Mouse (Mus musculus): ENCODE data around the gene Gm572. TPM values are rescaled to one million over a fixed set of nuclear protein-coding genes. Genes with fewer than 3 reads are reported as not detected.
A peak's percentile ranks its signal among the peaks of the same experiment; 100 is the strongest.

Gm572 gene
- polyA plus RNA-seq, 1 experiment from 2014 or later, result not detected

DNA sequence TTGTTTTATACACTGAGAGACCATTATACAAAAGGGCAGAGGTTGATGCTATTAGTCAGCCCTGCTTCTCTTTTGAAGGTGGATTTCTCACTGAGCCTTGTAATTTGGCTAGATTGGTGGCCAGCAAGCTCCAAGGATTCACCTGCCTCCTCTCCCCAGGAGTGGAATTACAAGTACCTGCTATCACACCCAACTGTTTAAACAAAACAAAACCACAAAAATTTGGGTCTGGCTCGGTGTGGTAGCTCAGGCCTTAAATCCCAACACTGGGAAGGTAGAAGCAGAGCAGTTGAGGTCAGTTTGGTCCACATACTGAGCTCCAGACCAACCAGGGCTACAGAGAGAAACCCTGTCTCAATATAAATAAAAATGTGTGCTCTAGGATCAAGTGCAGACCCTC is 23.3 kb upstream of the Gm572 start:
- Histone ChIP-seq H3K4me1 (ENCODE audit: control insufficient read depth, insufficient read depth, low read length) (peaks cover 1% of the 10 kb centered on the region; the same call in 1 of the 2 replicates), H3K4me2 (ENCODE audit: low read depth) (no peak overlapping the region), H3K27me3 (ENCODE audit: control insufficient read depth, insufficient read depth, low read length) (no peaks in the 10 kb centered on the region), H3K4me3 (ENCODE audit: low read depth, low read length) (no peak overlapping the region), H3K36me3 (ENCODE audit: control insufficient read depth, insufficient read depth, low read length) (peaks cover 40% of the 10 kb centered on the region), H3K9me3 (ENCODE audit: control insufficient read depth, low read length) (no peaks in the 10 kb centered on the region), H3K9ac (ENCODE audit: low read length) (no peak overlapping the region), H3K27ac (ENCODE audit: low read depth, low read length) (no peak overlapping the region)
- DNase-seq (ENCODE audit: low spot score) (no peak), ATAC-seq (ENCODE audit: insufficient read depth, low FRiP score, low TSS enrichment) (no peak)
- WGBS, result 81% methylated on average over 1 of the region's 1 CpGs

DNA sequence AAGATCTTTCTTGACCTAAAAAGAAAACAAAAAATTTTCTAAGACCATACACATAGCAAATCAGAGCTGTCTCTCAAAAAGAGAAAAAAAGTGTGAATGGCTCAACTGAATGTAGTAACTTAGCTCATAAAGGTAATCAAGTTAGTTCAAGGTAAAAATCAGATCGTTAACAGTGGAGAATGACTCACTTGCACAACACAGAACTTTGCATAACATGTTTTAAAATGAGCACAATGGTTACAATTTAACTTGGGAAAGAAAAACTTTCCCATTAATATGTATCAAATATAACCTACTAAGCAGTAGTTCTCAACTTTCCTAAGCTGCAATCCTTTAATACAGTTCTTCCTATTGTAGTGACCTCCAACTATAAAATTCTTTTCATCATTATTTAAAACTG is 22.4 kb upstream of the Gm572 start:
- Histone ChIP-seq H3K4me3 (ENCODE audit: low read depth, low read length) (no peak overlapping the region), H3K9me3 (ENCODE audit: control insufficient read depth, low read length) (no peaks in the 10 kb centered on the region), H3K4me1 (ENCODE audit: control insufficient read depth, insufficient read depth, low read length) (peaks cover 5% of the 10 kb centered on the region; the same call in 1 of the 2 replicates), H3K9ac (ENCODE audit: low read length) (no peak overlapping the region), H3K27ac (ENCODE audit: low read depth, low read length) (no peak overlapping the region), H3K27me3 (ENCODE audit: control insufficient read depth, insufficient read depth, low read length) (no peaks in the 10 kb centered on the region), H3K4me2 (ENCODE audit: low read depth) (no peak overlapping the region), H3K36me3 (ENCODE audit: control insufficient read depth, insufficient read depth, low read length) (peaks cover 41% of the 10 kb centered on the region)
- WGBS, result 91% methylated on average over 1 of the region's 1 CpGs
- DNase-seq (ENCODE audit: low spot score) (no peak), ATAC-seq (ENCODE audit: insufficient read depth, low FRiP score, low TSS enrichment) (no peak)

DNA sequence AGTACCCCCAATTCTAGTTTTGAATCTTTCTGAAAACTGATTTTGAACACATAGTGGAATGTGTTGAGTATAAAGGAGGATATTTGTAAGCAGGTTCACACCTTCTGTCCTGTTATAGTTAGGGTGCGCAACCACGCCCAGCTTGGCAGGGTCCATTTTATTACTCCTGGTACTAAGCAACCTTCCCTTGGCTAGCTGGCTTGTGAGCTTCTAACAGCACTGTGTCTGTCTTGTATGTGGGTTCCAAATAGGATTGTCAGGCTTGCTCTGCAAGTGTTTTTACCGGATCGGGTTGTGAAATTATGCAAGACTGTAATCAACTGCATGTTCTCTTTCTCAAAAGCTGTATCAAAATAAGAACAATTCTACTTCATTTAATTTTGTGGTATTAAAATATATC is 20.6 kb upstream of the Gm572 start:
- DNase-seq (ENCODE audit: low spot score) (no peak), ATAC-seq (ENCODE audit: insufficient read depth, low FRiP score, low TSS enrichment) (no peak)
- H3K36me3 ChIP-seq (ENCODE audit: control insufficient read depth, insufficient read depth, low read length), result peaks cover 38% of the 10 kb centered on the region
- WGBS, result 94% methylated on average over 4 of the region's 4 CpGs
- no peak overlapping the region for H3K27ac ChIP-seq (ENCODE audit: low read depth, low read length)
- H3K9me3 ChIP-seq (ENCODE audit: control insufficient read depth, low read length), result no peaks in the 10 kb centered on the region
- no peak overlapping the region for H3K4me2 ChIP-seq (ENCODE audit: low read depth)
- H3K4me1 ChIP-seq (ENCODE audit: control insufficient read depth, insufficient read depth, low read length), result peaks cover 8% of the 10 kb centered on the region; the same call in 1 of the 2 replicates
- H3K9ac ChIP-seq (ENCODE audit: low read length), result no peak overlapping the region
- no peaks in the 10 kb centered on the region for H3K27me3 ChIP-seq (ENCODE audit: control insufficient read depth, insufficient read depth, low read length)
- no peak overlapping the region for H3K4me3 ChIP-seq (ENCODE audit: low read depth, low read length)

DNA sequence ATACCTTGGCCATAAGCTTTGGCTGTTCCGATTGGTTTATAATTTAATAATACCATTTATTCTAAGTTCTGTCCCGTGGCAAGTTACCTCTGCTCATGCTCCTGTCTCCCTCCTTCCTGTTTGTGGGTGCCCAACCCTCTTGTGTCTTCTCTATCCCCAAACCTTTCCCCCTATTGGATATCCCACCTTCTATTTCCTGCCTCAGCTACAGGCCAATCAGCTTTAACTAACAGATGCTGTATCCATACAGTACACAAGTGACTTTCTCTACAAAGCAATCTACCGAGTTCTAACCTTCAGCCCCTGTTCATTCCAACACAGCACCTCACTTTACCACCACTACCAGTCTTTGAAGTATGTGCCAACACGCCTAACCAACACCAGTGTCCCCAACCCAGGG is 19.5 kb upstream of the Gm572 start:
- Histone ChIP-seq H3K9me3 (ENCODE audit: control insufficient read depth, low read length) (no peaks in the 10 kb centered on the region), H3K4me1 (ENCODE audit: control insufficient read depth, insufficient read depth, low read length) (peaks cover 8% of the 10 kb centered on the region; the same call in 1 of the 2 replicates), H3K9ac (ENCODE audit: low read length) (no peak overlapping the region), H3K27ac (ENCODE audit: low read depth, low read length) (no peak overlapping the region), H3K36me3 (ENCODE audit: control insufficient read depth, insufficient read depth, low read length) (peaks cover 38% of the 10 kb centered on the region), H3K4me3 (ENCODE audit: low read depth, low read length) (no peak overlapping the region), H3K27me3 (ENCODE audit: control insufficient read depth, insufficient read depth, low read length) (no peaks in the 10 kb centered on the region), H3K4me2 (ENCODE audit: low read depth) (no peak overlapping the region)
- DNase-seq (ENCODE audit: low spot score), result no peak
- WGBS, result 88% methylated on average over 4 of the region's 4 CpGs
- ATAC-seq (ENCODE audit: insufficient read depth, low FRiP score, low TSS enrichment), result no peak

DNA sequence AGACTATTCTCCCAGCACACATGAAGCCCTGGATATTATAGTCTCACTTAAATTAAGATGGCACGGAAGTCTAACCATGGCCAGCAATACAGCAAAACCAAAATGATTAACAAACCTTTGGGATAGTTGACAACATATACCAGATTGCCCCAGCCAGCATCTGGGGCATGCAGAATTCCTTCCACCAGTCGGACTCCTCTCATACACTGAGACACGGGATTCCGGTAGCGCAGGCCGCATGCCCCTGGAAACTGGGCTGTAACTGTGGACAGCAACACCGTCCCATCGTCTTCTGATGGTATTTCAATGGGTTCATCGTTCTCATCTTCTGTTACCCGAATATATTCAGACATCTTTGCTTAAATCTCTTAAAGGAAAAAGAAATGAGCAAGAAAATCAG is 18.1 kb upstream of the Gm572 start:
- no peaks in the 10 kb centered on the region for H3K9me3 ChIP-seq (ENCODE audit: control insufficient read depth, low read length)
- H3K4me1 ChIP-seq (ENCODE audit: control insufficient read depth, insufficient read depth, low read length), result peaks cover 8% of the 10 kb centered on the region; the same call in 1 of the 2 replicates
- peaks cover 28% of the 10 kb centered on the region for H3K36me3 ChIP-seq (ENCODE audit: control insufficient read depth, insufficient read depth, low read length)
- ATAC-seq (ENCODE audit: insufficient read depth, low FRiP score, low TSS enrichment) (no peak), DNase-seq (ENCODE audit: low spot score) (no peak)
- no peaks in the 10 kb centered on the region for H3K27me3 ChIP-seq (ENCODE audit: control insufficient read depth, insufficient read depth, low read length)
- H3K4me2 ChIP-seq (ENCODE audit: low read depth), result peak overlapping the region; percentile 94
- no peak overlapping the region for H3K27ac ChIP-seq (ENCODE audit: low read depth, low read length)
- H3K9ac ChIP-seq (ENCODE audit: low read length), result no peak overlapping the region
- 88% methylated on average over 10 of the region's 10 CpGs for WGBS
- peak overlapping the region; percentile 84; the same call in 1 of the 2 replicates for H3K4me3 ChIP-seq (ENCODE audit: low read depth, low read length)

DNA sequence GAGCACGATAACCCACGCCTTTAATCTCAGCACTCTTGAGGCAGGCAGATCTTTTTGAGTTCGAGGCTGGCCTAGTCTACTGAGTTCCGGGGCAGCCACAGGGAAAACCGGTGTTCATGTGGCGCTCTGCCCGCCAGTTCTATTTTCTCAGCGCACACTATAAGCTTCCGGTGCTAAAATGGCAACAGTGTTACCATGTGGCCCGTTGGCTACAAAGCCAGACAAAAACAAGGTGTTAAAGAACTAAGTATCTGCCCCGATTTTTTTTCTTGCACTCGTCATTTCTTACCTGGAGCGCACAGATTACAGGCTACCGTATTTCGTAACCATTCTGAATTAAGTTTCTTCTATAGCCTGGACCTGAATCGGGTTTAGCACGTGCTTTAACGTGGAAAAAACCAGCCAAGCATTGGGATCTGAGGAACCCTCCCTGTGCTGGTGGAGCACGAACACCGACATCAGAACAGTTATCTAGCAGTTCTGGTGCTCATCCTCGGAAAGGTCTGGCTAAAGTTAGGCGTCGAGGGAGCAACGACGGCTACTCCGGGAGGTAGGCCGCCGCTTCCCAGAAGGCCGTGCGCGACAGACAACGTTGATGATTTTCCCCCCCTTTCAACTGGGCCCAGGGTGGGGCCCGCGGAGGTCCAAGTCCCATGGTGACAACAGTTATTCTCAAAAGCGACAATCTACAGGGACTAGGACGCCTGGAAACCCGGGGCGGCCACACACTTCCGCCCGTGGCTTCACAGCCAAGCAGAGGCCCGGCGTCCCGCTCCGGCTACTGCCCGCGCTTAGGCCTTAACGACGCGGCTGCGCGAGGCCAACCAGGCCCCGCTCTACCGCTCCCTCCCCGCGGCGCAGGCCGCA is 17.1 kb upstream of the Gm572 start:
- H3K4me1 ChIP-seq (ENCODE audit: control insufficient read depth, insufficient read depth, low read length), result peaks cover 8% of the 10 kb centered on the region; the same call in 1 of the 2 replicates
- DNase-seq (ENCODE audit: low spot score) (peak; percentile 31), ATAC-seq (ENCODE audit: insufficient read depth, low FRiP score, low TSS enrichment) (peak; percentile 54)
- H3K4me3 ChIP-seq (ENCODE audit: low read depth, low read length), result peak overlapping the region; percentile 84
- H3K9me3 ChIP-seq (ENCODE audit: control insufficient read depth, low read length), result no peaks in the 10 kb centered on the region
- peak overlapping the region; percentile 94 for H3K4me2 ChIP-seq (ENCODE audit: low read depth)
- peak overlapping the region; percentile 94 for H3K27ac ChIP-seq (ENCODE audit: low read depth, low read length)
- WGBS, result 1% methylated on average over 57 of the region's 57 CpGs
- H3K36me3 ChIP-seq (ENCODE audit: control insufficient read depth, insufficient read depth, low read length), result peaks cover 24% of the 10 kb centered on the region
- H3K27me3 ChIP-seq (ENCODE audit: control insufficient read depth, insufficient read depth, low read length), result no peaks in the 10 kb centered on the region
- peak overlapping the region; percentile 100 for H3K9ac ChIP-seq (ENCODE audit: low read length)

DNA sequence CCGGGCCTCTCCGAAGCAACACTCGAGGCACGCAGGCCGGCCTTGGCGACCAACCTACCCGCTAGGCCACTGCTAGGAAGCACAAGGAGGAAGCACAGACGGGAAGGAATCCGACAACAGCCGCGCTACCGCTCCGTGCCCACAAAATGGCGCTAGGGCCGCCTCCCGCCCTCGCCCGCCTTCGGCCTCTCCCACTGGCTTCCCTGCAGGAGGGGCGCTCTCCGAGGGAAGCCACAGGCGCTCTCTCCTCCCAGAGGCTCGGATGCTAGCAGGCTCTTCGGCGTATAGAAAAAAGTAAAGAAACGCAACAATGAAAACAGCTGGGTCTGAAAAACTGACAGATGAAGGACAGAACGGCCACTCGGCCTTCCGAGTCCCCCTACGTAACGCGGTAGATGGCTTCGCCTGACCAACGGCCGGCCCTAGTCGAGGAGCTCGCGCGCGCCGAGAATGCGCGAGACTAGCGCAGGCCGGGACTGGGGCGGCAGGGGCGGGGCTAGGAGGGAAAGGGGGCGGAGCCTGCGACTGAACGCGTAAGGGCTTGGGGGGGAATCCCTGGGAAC is 16.4 kb upstream of the Gm572 start, which contains the start of gene Tardbp:
TSS of gene Tardbp (minus strand) at position 397 of the 563 bp plus-strand sequence.
- ATAC-seq (ENCODE audit: insufficient read depth, low FRiP score, low TSS enrichment) (peak; percentile 96), DNase-seq (ENCODE audit: low spot score) (peak; percentile 98)
- Histone ChIP-seq H3K9me3 (ENCODE audit: control insufficient read depth, low read length) (no peaks in the 10 kb centered on the region), H3K4me3 (ENCODE audit: low read depth, low read length) (peak within 1 kb of the TSS; percentile 84), H3K4me1 (ENCODE audit: control insufficient read depth, insufficient read depth, low read length) (peaks cover 8% of the 10 kb centered on the region; the same call in 1 of the 2 replicates), H3K36me3 (ENCODE audit: control insufficient read depth, insufficient read depth, low read length) (peaks cover 24% of the 10 kb centered on the region), H3K9ac (ENCODE audit: low read length) (peak within 1 kb of the TSS; percentile 100), H3K27ac (ENCODE audit: low read depth, low read length) (peak within 1 kb of the TSS; percentile 94), H3K27me3 (ENCODE audit: control insufficient read depth, insufficient read depth, low read length) (no peaks in the 10 kb centered on the region), H3K4me2 (ENCODE audit: low read depth) (peak within 1 kb of the TSS; percentile 94)
- under 1% methylated on average over 50 of the region's 51 CpGs for WGBS

DNA sequence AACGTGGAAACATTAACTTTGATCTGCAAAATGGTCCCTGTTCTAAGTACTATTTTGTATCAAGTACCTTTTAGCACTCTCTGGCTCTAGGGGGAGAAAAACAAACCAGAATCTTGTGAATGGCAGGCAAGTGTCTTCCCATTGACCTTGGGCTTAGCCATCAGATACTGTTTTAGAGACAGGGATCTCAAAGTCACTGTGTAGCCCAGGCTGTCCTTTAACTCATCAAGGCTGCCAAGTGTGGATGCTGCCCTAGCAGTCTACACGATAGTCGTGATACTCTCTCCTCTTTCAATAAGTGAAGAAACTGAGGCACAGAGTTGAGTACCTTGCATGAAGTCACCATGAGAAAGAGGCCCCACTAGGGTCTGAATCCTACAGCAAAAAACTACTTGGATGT is 15.9 kb upstream of the Gm572 start:
- Histone ChIP-seq H3K27ac (ENCODE audit: low read depth, low read length) (no peak overlapping the region), H3K27me3 (ENCODE audit: control insufficient read depth, insufficient read depth, low read length) (no peaks in the 10 kb centered on the region), H3K9ac (ENCODE audit: low read length) (peak overlapping the region; percentile 12), H3K4me3 (ENCODE audit: low read depth, low read length) (peak overlapping the region; percentile 84), H3K36me3 (ENCODE audit: control insufficient read depth, insufficient read depth, low read length) (peaks cover 19% of the 10 kb centered on the region), H3K9me3 (ENCODE audit: control insufficient read depth, low read length) (no peaks in the 10 kb centered on the region), H3K4me2 (ENCODE audit: low read depth) (peak overlapping the region; percentile 94), H3K4me1 (ENCODE audit: control insufficient read depth, insufficient read depth, low read length) (peaks cover 8% of the 10 kb centered on the region; the same call in 1 of the 2 replicates)
- DNase-seq (ENCODE audit: low spot score) (no peak), ATAC-seq (ENCODE audit: insufficient read depth, low FRiP score, low TSS enrichment) (peak; percentile 22)
- 67% methylated on average over 3 of the region's 3 CpGs for WGBS

All from neural tube, embryonic 11.5 days (tissue).